Mouse (Mus musculus) lung, postnatal 36 days (tissue): ENCODE measurements at regions not wholly inside any gene's neighbourhood (a gene's known extent, or its start where the extent isn't known, plus 50 kb on each side); places are given as distances from the start of the nearest gene placed in this dataset.

Experiments used
- DNase-seq: peaks from one replicate; pipeline ENCODE4 v3.0.0; 2022; ENCODE audit warnings: mixed read lengths

GRCm38 (mm10) chr14:120560416-120560815 lies 82.2 kb downstream of the Rap2a start:
- no peak for DNase-seq

DNA sequence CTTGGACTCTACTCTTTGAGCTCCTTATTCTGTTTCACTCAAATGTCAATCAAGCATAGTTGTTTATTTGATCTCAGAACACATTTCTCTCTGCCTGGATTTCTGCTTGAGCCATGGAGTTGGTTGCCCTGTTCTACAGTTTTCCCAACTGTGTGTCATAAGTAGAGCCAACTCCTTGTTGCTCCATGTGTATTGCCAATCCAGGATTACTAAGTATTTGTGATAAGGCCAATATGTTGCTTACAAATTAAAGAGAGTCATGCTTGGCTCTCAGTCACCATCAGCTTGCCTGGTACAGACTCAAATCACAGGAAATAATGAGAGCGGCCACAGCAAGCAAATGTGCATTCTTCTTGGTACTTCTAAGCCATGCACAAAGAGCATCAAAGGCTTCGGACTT lies 82.7 kb downstream of the Rap2a start:
- peak; percentile 11 for DNase-seq

DNA sequence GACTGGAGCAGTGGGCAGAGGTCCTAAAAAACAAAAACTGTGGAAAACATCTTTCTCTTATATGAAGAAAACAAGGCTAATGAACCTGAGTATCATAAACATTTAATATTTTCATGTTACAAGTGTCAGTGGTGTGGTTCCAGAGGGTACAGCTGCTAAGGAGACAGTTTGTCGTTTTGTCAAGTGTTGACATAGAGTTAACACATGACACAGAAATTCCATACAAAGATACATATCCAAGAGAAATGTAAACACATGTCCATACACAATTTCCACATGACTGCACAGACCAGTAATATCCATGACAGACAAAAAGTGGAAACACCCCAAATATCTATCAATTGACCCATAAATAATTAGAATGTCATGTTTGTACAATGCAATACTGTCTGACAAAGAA lies 88.7 kb downstream of the Rap2a start:
- no peak for DNase-seq

DNA sequence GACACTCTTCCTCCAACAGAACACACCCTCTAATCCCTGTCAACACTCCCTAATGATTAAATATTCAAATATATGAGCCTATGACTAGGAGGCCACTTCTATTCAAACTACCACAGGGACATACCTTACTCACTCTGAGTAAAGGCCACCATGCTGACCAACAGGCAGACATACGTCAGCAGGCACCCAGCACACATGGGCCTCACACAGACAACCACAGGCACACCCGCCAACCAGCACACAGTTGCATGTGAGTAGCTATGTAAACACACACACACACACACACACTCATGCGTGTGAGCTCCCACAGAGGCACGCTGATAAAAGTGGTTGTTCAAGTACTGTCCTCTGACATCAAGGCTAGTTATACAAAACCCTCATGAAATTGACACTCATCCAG lies 89.8 kb downstream of the Rap2a start:
- DNase-seq: no peak

GRCm38 (mm10) chr14:120572238-120572637 lies 94.0 kb downstream of the Rap2a start:
- DNase-seq: no peak

- no peak for DNase-seq
These were observed 97.0 kb downstream of the Rap2a start for GRCm38 (mm10) chr14:120575202-120575601.

- DNase-seq: no peak
These were observed 100.3 kb downstream of the Rap2a start for GRCm38 (mm10) chr14:120578352-120579080.

- peak; percentile 2 for DNase-seq
These were observed 105.6 kb downstream of the Rap2a start for GRCm38 (mm10) chr14:120583807-120584206.

- DNase-seq: no peak
These were observed 113.9 kb downstream of the Rap2a start for GRCm38 (mm10) chr14:120592191-120592590.

- DNase-seq: no peak
These were observed 122.2 kb downstream of the Rap2a start for GRCm38 (mm10) chr14:120600414-120600935.

- no peak for DNase-seq
These were observed 123.3 kb downstream of the Rap2a start for GRCm38 (mm10) chr14:120601510-120601909.

DNA sequence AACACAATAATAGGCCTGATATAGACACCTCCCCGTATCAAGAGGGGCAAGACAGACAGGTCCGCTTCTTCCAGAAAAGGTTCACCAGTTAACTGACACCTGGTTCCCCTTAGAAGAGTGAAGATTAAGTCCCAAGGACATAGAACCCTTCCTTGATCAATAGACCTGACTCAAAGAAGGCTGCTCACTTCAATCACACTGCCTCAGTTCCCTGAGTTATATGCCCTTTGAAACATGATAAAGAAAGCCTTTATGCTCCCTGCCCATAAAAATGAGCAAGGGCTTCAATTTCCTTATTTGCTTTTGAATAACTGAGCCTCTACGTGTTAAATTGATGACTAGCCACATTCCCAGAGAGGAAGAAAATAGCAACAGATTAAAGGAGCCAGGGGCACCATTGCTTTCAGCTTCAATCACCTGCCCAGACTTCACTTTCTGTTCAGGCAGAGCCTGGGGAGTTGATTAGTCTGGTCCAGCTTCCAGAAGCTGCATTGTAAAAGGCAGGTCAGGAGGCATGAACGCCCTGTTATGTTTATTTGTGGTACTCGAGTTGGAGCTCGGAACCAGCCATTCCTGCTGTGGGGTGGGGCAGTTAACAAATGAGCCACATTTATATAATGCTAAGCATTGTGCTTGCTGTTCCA lies 125.7 kb downstream of the Rap2a start:
- DNase-seq: peak; percentile 20

- no peak for DNase-seq
These were observed 129.6 kb downstream of the Rap2a start for GRCm38 (mm10) chr14:120607801-120608200.

GRCm38 (mm10) chr14:120611311-120611710 lies 133.1 kb downstream of the Rap2a start:
- DNase-seq: no peak

- peak; percentile 64 for DNase-seq
These were observed 148.1 kb downstream of the Rap2a start for GRCm38 (mm10) chr14:120626223-120626935.

- DNase-seq: no peak
These were observed 148.7 kb downstream of the Rap2a start for GRCm38 (mm10) chr14:120626936-120627277.

- no peak for DNase-seq
These were observed 154.5 kb downstream of the Rap2a start for GRCm38 (mm10) chr14:120632771-120633170.

- DNase-seq: no peak
These were observed 158.6 kb downstream of the Rap2a start for GRCm38 (mm10) chr14:120636726-120637400.

DNA sequence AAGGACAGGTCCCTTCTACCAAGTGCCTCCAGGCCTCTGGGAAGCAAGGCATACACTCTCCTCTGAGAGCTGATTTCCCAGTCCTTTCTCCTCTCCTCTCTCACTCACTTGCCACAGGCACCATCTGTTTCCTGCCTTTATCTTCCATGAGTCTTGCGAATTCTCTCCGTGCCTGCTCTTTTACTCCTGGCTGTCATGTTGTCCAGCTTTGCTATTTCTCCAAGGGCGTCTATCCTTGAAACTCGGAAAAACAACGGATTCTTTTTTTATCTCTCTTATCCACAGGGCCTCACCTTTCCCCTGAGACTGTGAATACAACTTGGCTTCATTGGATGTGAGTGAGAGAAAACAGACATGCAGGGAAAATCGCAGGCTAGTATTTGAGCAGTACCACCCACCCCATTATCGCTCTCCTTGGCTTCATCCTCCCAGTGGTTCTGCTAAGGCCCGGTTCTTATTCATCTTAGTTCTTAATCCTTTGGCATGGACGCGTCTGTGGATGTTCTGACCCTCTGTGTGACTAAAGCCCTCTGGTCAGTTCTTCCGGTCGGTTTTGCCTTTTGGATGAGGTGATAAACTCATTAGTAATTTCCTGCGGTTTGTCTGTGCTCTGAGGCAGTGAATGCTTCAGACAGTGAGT lies 159.4 kb downstream of the Rap2a start:
- DNase-seq: no peak

DNA sequence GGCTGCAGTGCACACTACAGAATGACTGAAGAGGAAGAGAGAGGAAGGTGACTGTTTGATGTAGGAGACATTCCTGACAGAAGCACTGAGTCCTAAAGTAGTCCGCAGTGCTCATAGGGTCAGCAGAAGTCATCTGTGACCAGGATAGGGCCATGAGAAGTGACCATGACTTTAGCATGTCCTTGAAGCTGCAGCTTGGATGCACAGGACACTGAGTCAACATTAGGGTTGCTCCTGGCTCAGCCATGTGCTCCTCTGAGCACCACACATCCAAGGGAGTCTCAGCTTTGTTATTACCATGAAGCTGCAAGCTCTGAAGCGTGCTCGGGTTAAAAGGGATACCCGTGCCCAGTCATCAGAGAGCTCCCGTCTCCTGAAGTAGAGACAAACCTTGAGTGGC lies 164.3 kb downstream of the Rap2a start:
- DNase-seq: no peak

DNA sequence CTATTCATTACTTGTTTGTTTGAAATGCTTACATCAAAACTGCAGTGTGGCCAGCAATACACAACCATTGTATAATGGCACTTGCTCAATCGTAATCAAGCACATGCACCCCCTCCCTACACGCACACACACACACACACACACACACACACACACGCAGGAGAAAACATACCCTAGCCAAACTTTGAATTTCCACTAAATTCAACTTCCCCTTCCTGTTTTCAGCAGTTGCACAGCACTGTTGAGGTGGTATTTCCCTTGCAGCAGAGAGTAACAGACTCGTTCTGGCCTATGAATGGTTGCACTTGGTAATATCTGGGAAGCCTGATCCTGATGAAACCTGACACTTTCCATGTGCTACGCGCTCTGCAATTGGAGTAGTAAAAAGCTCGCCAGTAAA lies 173.8 kb downstream of the Rap2a start:
- no peak for DNase-seq

DNA sequence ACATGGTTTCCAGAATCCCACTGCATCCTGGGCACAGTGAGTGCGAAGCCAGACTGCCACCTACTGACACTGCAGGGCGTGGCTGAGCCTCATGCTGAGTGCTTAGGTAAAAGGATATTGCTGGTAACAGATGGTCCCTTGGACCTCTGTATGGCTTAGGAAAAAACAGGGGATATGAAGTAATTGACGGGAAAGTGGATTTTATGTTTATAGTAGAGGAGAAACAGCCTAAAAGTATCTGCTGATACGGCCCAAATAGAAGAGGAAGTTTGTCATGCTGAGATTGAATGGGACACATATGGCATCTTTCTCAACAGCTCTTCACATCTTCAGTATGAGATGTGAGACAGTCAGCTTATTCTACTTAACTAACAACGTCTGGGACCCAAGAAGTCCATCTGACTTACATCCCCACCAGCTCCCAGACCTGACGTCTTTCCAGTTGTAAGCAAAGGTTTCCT lies 182.1 kb downstream of the Rap2a start:
- DNase-seq: peak; percentile 82

GRCm38 (mm10) chr14:120661111-120661510 lies 182.9 kb downstream of the Rap2a start:
- DNase-seq: peak; percentile 62
